Mouse (Mus musculus) forebrain, embryonic 15.5 days (tissue): Measurements from ENCODE around the gene Fgfr2. TPM values are rescaled to one million over a fixed set of nuclear protein-coding genes. Genes with fewer than 3 reads are reported as not detected.
A peak's percentile ranks its signal among the peaks of the same experiment; 100 is the strongest.

Experiments
- ATAC-seq: fragments of 200-750 bp; cut with Nextera tagmentation; replicated peaks from 2 replicates; pipeline ENCODE4 v1.8.0; 2017; ENCODE audit warnings: mild to moderate bottlenecking, moderate TSS enrichment, moderate library complexity
- H3K27ac ChIP-seq: fragments of 300-500 bp; sonication (generic); replicated peaks from 2 replicates; pipeline ENCODE4 v1.5.1; 2015; ENCODE audit warnings: mild to moderate bottlenecking, inconsistent platforms
- H3K27me3 ChIP-seq: fragments of 300-500 bp; sonication (generic); 2 replicates; pipeline ENCODE4 v1.6.1; 2015; ENCODE audit warnings: inconsistent platforms
- H3K36me3 ChIP-seq: fragments of 300-500 bp; sonication (generic); 2 replicates; pipeline ENCODE4 v1.6.1; 2015; ENCODE audit warnings: mild to moderate bottlenecking, inconsistent platforms
- H3K4me1 ChIP-seq: fragments of 300-500 bp; sonication (generic); 2 replicates; pipeline ENCODE4 v1.6.1; 2015; ENCODE audit warnings: inconsistent platforms
- H3K4me2 ChIP-seq: fragments of 300-500 bp; sonication (generic); replicated peaks from 2 replicates; pipeline ENCODE4 v1.6.1; 2015; ENCODE audit warnings: mild to moderate bottlenecking, inconsistent platforms
- H3K4me3 ChIP-seq: fragments of 300-500 bp; sonication (generic); 2 replicates; pipeline ENCODE4 v1.5.1; 2015; ENCODE audit warnings: mild to moderate bottlenecking, inconsistent platforms
- H3K9ac ChIP-seq: fragments of 300-500 bp; sonication (generic); replicated peaks from 2 replicates; pipeline ENCODE4 v1.6.1; 2015; ENCODE audit warnings: mild to moderate bottlenecking, inconsistent platforms
- H3K9me3 ChIP-seq: fragments of 300-500 bp; sonication (generic); 2 replicates; pipeline ENCODE4 v1.6.1; 2016; ENCODE audit warnings: inconsistent platforms
- WGBS: fragments of 180-500 bp; shearing (Covaris S2); methylation state at CpG from one replicate; pipeline ENCODE4 v1.1.7; 2015; ENCODE audit warnings: mixed read lengths; 5-methylcytosine and 5-hydroxymethylcytosine counted together
- polyA plus RNA-seq: library from polyadenylated mRNA; unstranded; fragments of >200 nt; fragmentation: Nextera tagmentation; extraction: Ambion mirVana; gene quantifications from 2 replicates; pipeline ENCODE4 v1.2.1, GENCODE M21; 2015

Fgfr2 gene
- polyA plus RNA-seq, 1 experiment from 2014 or later = 48.1 TPM

- no peak overlapping the region for H3K4me3 ChIP-seq
- H3K27ac ChIP-seq = no peak overlapping the region
- H3K4me2 ChIP-seq = no peak overlapping the region
- WGBS = 88% methylated on average over 4 of the region's 4 CpGs
- H3K36me3 ChIP-seq = no peaks in the 10 kb centered on the region
- H3K9ac ChIP-seq = no peak overlapping the region
- no peak for ATAC-seq
- no peaks in the 10 kb centered on the region for H3K27me3 ChIP-seq
- H3K9me3 ChIP-seq = no peaks in the 10 kb centered on the region
- H3K4me1 ChIP-seq = peaks cover 20% of the 10 kb centered on the region
These were observed 335.5 kb downstream of the Fgfr2 start for GRCm38 (mm10) chr7:132787496-132788190.

GRCm38 (mm10) chr7:132787022-132787421 is 336.1 kb downstream of the Fgfr2 start:
- Histone ChIP-seq H3K4me3 (no peak overlapping the region), H3K4me2 (no peak overlapping the region), H3K27me3 (no peaks in the 10 kb centered on the region), H3K9ac (no peak overlapping the region), H3K4me1 (peaks cover 21% of the 10 kb centered on the region), H3K9me3 (no peaks in the 10 kb centered on the region), H3K36me3 (no peaks in the 10 kb centered on the region), H3K27ac (no peak overlapping the region)
- ATAC-seq = no peak
- WGBS = 94% methylated on average over 4 of the region's 4 CpGs

GRCm38 (mm10) chr7:132786522-132786921 is 336.6 kb downstream of the Fgfr2 start:
- no peaks in the 10 kb centered on the region for H3K36me3 ChIP-seq
- peaks cover 26% of the 10 kb centered on the region for H3K4me1 ChIP-seq
- ATAC-seq = no peak; the same call in 1 of the 2 replicates
- no peak overlapping the region for H3K4me3 ChIP-seq
- H3K9ac ChIP-seq = peak overlapping the region; percentile 13; the same call in 1 of the 2 replicates
- H3K4me2 ChIP-seq = no peak overlapping the region
- H3K27me3 ChIP-seq = no peaks in the 10 kb centered on the region
- peak overlapping the region; percentile 27 for H3K27ac ChIP-seq
- H3K9me3 ChIP-seq = no peaks in the 10 kb centered on the region
- WGBS = 37% methylated on average over 4 of the region's 4 CpGs

- H3K4me2 ChIP-seq = no peak overlapping the region
- H3K9ac ChIP-seq = peak overlapping the region; percentile 13; the same call in 1 of the 2 replicates
- WGBS = 59% methylated on average over 7 of the region's 7 CpGs
- H3K4me3 ChIP-seq = no peak overlapping the region
- H3K27me3 ChIP-seq = no peaks in the 10 kb centered on the region
- peak overlapping the region; percentile 27; the same call in 1 of the 2 replicates for H3K27ac ChIP-seq
- peaks cover 31% of the 10 kb centered on the region for H3K4me1 ChIP-seq
- H3K36me3 ChIP-seq = no peaks in the 10 kb centered on the region
- no peaks in the 10 kb centered on the region for H3K9me3 ChIP-seq
- ATAC-seq = no peak
These were observed 337.1 kb downstream of the Fgfr2 start for GRCm38 (mm10) chr7:132786011-132786410.

GRCm38 (mm10) chr7:132784101-132784500 is 339.0 kb downstream of the Fgfr2 start:
- no peak overlapping the region for H3K4me2 ChIP-seq
- 87% methylated on average over 5 of the region's 5 CpGs for WGBS

GRCm38 (mm10) chr7:132781850-132782249 is 341.3 kb downstream of the Fgfr2 start:
- H3K27ac ChIP-seq = peak overlapping the region; percentile 59
- no peak for ATAC-seq
- H3K27me3 ChIP-seq = no peaks in the 10 kb centered on the region
- WGBS = 53% methylated on average over 6 of the region's 6 CpGs
- no peak overlapping the region for H3K4me2 ChIP-seq
- H3K4me1 ChIP-seq = peaks cover 45% of the 10 kb centered on the region
- H3K9ac ChIP-seq = no peak overlapping the region
- peaks cover 13% of the 10 kb centered on the region for H3K36me3 ChIP-seq
- H3K4me3 ChIP-seq = no peak overlapping the region
- H3K9me3 ChIP-seq = no peaks in the 10 kb centered on the region

More at GRCm38 (mm10) chr7:132784101-132784500, 339.0 kb downstream of the Fgfr2 start:
- no peaks in the 10 kb centered on the region for H3K9me3 ChIP-seq
- H3K9ac ChIP-seq = no peak overlapping the region
- no peak for ATAC-seq
- H3K36me3 ChIP-seq = no peaks in the 10 kb centered on the region
- H3K27ac ChIP-seq = no peak overlapping the region
- H3K27me3 ChIP-seq = no peaks in the 10 kb centered on the region
- no peak overlapping the region for H3K4me3 ChIP-seq
- H3K4me1 ChIP-seq = peaks cover 46% of the 10 kb centered on the region

- Histone ChIP-seq H3K4me3 (no peak overlapping the region), H3K4me1 (peaks cover 40% of the 10 kb centered on the region), H3K4me2 (no peak overlapping the region), H3K9me3 (no peaks in the 10 kb centered on the region), H3K27me3 (no peaks in the 10 kb centered on the region), H3K27ac (peak overlapping the region; percentile 59), H3K9ac (no peak overlapping the region), H3K36me3 (peaks cover 13% of the 10 kb centered on the region)
- ATAC-seq = peak; percentile 62
- WGBS = 13% methylated on average over 7 of the region's 7 CpGs
These were observed 341.9 kb downstream of the Fgfr2 start for GRCm38 (mm10) chr7:132781130-132781814.

- Histone ChIP-seq H3K4me3 (no peak overlapping the region), H3K27ac (peak overlapping the region; percentile 59), H3K9ac (no peak overlapping the region), H3K4me1 (peaks cover 33% of the 10 kb centered on the region), H3K4me2 (no peak overlapping the region), H3K9me3 (no peaks in the 10 kb centered on the region), H3K27me3 (no peaks in the 10 kb centered on the region), H3K36me3 (peaks cover 13% of the 10 kb centered on the region)
- ATAC-seq = peak; percentile 62; the same call in 1 of the 2 replicates
- WGBS = 16% methylated on average over 4 of the region's 4 CpGs
These were observed 342.5 kb downstream of the Fgfr2 start for GRCm38 (mm10) chr7:132780611-132781010.

GRCm38 (mm10) chr7:132778630-132779029 is 344.5 kb downstream of the Fgfr2 start:
- ATAC-seq = no peak
- no peaks in the 10 kb centered on the region for H3K27me3 ChIP-seq
- peaks cover 26% of the 10 kb centered on the region for H3K4me1 ChIP-seq
- H3K9me3 ChIP-seq = no peaks in the 10 kb centered on the region
- H3K4me3 ChIP-seq = no peak overlapping the region
- WGBS = 93% methylated on average over 13 of the region's 13 CpGs
- no peak overlapping the region for H3K4me2 ChIP-seq
- H3K36me3 ChIP-seq = peaks cover 18% of the 10 kb centered on the region
- no peak overlapping the region for H3K9ac ChIP-seq
- no peak overlapping the region for H3K27ac ChIP-seq

- Histone ChIP-seq H3K27me3 (no peaks in the 10 kb centered on the region), H3K36me3 (peaks cover 18% of the 10 kb centered on the region), H3K4me1 (peaks cover 26% of the 10 kb centered on the region), H3K4me2 (no peak overlapping the region), H3K9me3 (no peaks in the 10 kb centered on the region), H3K9ac (no peak overlapping the region), H3K4me3 (no peak overlapping the region), H3K27ac (no peak overlapping the region)
- ATAC-seq = no peak
- 82% methylated on average over 1 of the region's 1 CpGs for whole genome bisulfite sequencing
These were observed 345.3 kb downstream of the Fgfr2 start for GRCm38 (mm10) chr7:132777728-132778453.

- WGBS = 93% methylated on average over 7 of the region's 7 CpGs
- Histone ChIP-seq H3K9ac (no peak overlapping the region), H3K36me3 (peaks cover 18% of the 10 kb centered on the region)
These were observed 346.0 kb downstream of the Fgfr2 start for GRCm38 (mm10) chr7:132777117-132777516.

More at GRCm38 (mm10) chr7:132777117-132777516, 346.0 kb downstream of the Fgfr2 start:
- no peak for ATAC-seq
- H3K9me3 ChIP-seq = no peaks in the 10 kb centered on the region
- no peak overlapping the region for H3K4me2 ChIP-seq
- H3K4me1 ChIP-seq = peaks cover 25% of the 10 kb centered on the region
- no peaks in the 10 kb centered on the region for H3K27me3 ChIP-seq
- H3K27ac ChIP-seq = no peak overlapping the region
- H3K4me3 ChIP-seq = no peak overlapping the region
